Mouse (Mus musculus): ENCODE results near the gene Meox1. TPM values are rescaled to one million over a fixed set of nuclear protein-coding genes. Genes with fewer than 3 reads are reported as not detected.

Meox1 gene
- total RNA-seq (2023), result under 1 TPM in 1 of 2 experiments, not detected in 1; 0.24 TPM

GRCm38 (mm10) chr11:101894204-101894603, at the start of gene Meox1:
TSS of gene Meox1 (minus strand) at chr11:101894374.

Other genes with a start within 250 kb of the Meox1 start
- 1 to 10 TPM in 1 of 2 experiments, under 1 TPM in 1; 0.68 to 1.6 TPM for gene Arl4d, start 228.8 kb downstream of the Meox1 start, total RNA-seq (2023)
- gene Dhx8, start 161.5 kb downstream of the Meox1 start, total RNA-seq (2023), result 10 to 100 TPM; 40.8 to 42.2 TPM
- not detected for gene Etv4, start 109.0 kb downstream of the Meox1 start, total RNA-seq (2023)
- not detected for gene Sost, start 72.6 kb upstream of the Meox1 start, total RNA-seq (2023)
- not detected for gene Cfap97d1, start 89.9 kb upstream of the Meox1 start, total RNA-seq (2023)
- gene Dusp3, start 92.6 kb upstream of the Meox1 start, total RNA-seq (2023), result 10 to 100 TPM; 24.5 to 26.3 TPM
- not detected for gene Mpp3, start 134.1 kb upstream of the Meox1 start, total RNA-seq (2023)
- 10 to 100 TPM; 20.9 to 21.3 TPM for gene Cd300lg, start 147.1 kb upstream of the Meox1 start, total RNA-seq (2023)
- gene Mpp2, start 194.1 kb upstream of the Meox1 start, total RNA-seq (2023), result 1 to 10 TPM; 1.2 to 2.6 TPM
- not detected for gene Ppy, start 206.9 kb upstream of the Meox1 start, total RNA-seq (2023)
- gene Pyy, start 213.5 kb upstream of the Meox1 start, total RNA-seq (2023), result not detected

Data from neutrophil, adult 83 days (primary cell).